Mouse (Mus musculus) forebrain, embryonic 13.5 days (tissue): ENCODE measurements around the gene Slc30a5. TPM values are rescaled to one million over a fixed set of nuclear protein-coding genes. Genes with fewer than 3 reads are reported as not detected.
A peak's percentile ranks its signal among the peaks of the same experiment; 100 is the strongest.

Experiments
- ATAC-seq: fragments of 200-750 bp; cut with Nextera tagmentation; 2 replicates; pipeline ENCODE4 v1.8.0; 2017
- H3K27ac ChIP-seq: fragments of 300-500 bp; sonication (generic); 2 replicates; pipeline ENCODE4 v1.5.1; 2015; ENCODE audit warnings: inconsistent platforms, mild to moderate bottlenecking, moderate library complexity
- H3K27me3 ChIP-seq: fragments of 300-500 bp; sonication (generic); 2 replicates; pipeline ENCODE4 v1.6.1; 2015; ENCODE audit warnings: mild to moderate bottlenecking, inconsistent platforms
- H3K36me3 ChIP-seq: fragments of 300-500 bp; sonication (generic); 2 replicates; pipeline ENCODE4 v1.6.1; 2015; ENCODE audit warnings: mild to moderate bottlenecking, inconsistent platforms; ENCODE audit not compliant: poor library complexity, severe bottlenecking
- H3K4me1 ChIP-seq: fragments of 300-500 bp; sonication (generic); 2 replicates; pipeline ENCODE4 v1.6.1; 2015; ENCODE audit warnings: inconsistent platforms
- H3K4me2 ChIP-seq: fragments of 300-500 bp; sonication (generic); 2 replicates; pipeline ENCODE4 v1.6.1; 2015; ENCODE audit warnings: inconsistent platforms, mild to moderate bottlenecking, moderate library complexity
- H3K4me3 ChIP-seq: fragments of 300-500 bp; sonication (generic); 2 replicates; pipeline ENCODE4 v1.5.1; 2015; ENCODE audit warnings: mild to moderate bottlenecking, inconsistent platforms
- H3K9ac ChIP-seq: fragments of 300-500 bp; sonication (generic); 2 replicates; pipeline ENCODE4 v1.6.1; 2015; ENCODE audit warnings: mild to moderate bottlenecking, inconsistent platforms
- H3K9me3 ChIP-seq: fragments of 300-500 bp; sonication (generic); replicated peaks from 2 replicates; pipeline ENCODE4 v1.6.1; 2016; ENCODE audit warnings: inconsistent platforms
- WGBS: fragments of 180-500 bp; shearing (Covaris S2); methylation state at CpG from one replicate; pipeline ENCODE4 v1.1.7; 2015; 5-methylcytosine and 5-hydroxymethylcytosine counted together
- polyA plus RNA-seq: library from polyadenylated mRNA; unstranded; fragments of >200 nt; fragmentation: Nextera tagmentation; extraction: Ambion mirVana; gene quantifications from 2 replicates; pipeline ENCODE4 v1.2.1, GENCODE M21; 2015

Slc30a5 gene
- polyA plus RNA-seq, 1 experiment from 2014 or later: 34.0 TPM

- no peaks in the 10 kb centered on the region for H3K9me3 ChIP-seq
- no peak overlapping the region for H3K9ac ChIP-seq
- 78% methylated on average over 6 of the region's 6 CpGs for WGBS
- H3K27ac ChIP-seq: no peak overlapping the region
- no peak overlapping the region for H3K4me2 ChIP-seq
- no peaks in the 10 kb centered on the region for H3K27me3 ChIP-seq
- ATAC-seq: no peak
- peaks cover 16% of the 10 kb centered on the region for H3K36me3 ChIP-seq
- peaks cover 31% of the 10 kb centered on the region for H3K4me1 ChIP-seq
- H3K4me3 ChIP-seq: no peak overlapping the region
Observed at GRCm38 (mm10) chr13:100787316-100788010, 45.8 kb downstream of the Slc30a5 start.

- Histone ChIP-seq H3K36me3 (peaks cover 26% of the 10 kb centered on the region), H3K9me3 (no peaks in the 10 kb centered on the region), H3K9ac (peak within 1 kb of the TSS; percentile 87), H3K4me3 (peak within 1 kb of the TSS; percentile 83), H3K4me1 (peaks cover 35% of the 10 kb centered on the region), H3K27ac (peak within 1 kb of the TSS; percentile 61), H3K27me3 (no peaks in the 10 kb centered on the region), H3K4me2 (peak within 1 kb of the TSS; percentile 94)
- peak; percentile 100 for ATAC-seq
- 1% methylated on average over 35 of the region's 35 CpGs for WGBS
Observed at GRCm38 (mm10) chr13:100786414-100786867, 46.8 kb downstream of the Slc30a5 start, which contains the start of gene Ccnb1. Ccnb1 (minus strand) TSS chr13:100786570.

DNA sequence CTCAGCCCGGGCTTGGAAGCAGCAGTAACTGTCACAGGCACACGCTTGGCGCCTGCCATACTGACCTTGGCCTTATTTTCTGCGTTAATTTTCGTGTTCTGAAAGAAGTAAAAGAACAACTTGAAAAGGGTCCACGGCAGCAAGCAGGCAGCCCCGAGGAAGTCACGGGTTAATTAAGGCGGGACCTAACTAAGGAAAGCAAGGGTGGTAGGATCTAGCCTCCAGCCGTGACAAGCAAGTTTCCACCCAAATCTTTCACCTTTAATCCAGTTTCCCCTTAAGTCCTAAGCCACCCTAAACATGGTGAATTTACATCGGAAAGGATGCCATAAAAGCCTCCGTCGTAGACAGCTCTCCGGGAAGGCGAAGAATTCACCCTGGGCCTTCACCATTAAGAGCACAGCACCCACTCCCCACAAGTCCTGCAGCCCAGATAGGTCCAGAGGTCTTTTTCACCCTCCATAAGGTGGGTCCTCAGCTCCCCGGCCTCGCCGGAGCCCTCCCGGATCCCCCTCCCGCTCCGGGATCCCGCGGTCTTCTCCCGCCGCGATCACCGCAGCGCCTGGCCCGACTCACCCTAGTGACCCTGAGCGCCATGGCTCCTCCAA lies 47.3 kb downstream of the Slc30a5 start:
- Histone ChIP-seq H3K4me3 (peak overlapping the region; percentile 83), H3K9ac (peak overlapping the region; percentile 87), H3K27ac (peak overlapping the region; percentile 61), H3K36me3 (peaks cover 29% of the 10 kb centered on the region), H3K4me2 (peak overlapping the region; percentile 94), H3K27me3 (no peaks in the 10 kb centered on the region), H3K4me1 (peaks cover 35% of the 10 kb centered on the region), H3K9me3 (no peaks in the 10 kb centered on the region)
- peak; percentile 50 for ATAC-seq
- 2% methylated on average over 30 of the region's 30 CpGs for WGBS

DNA sequence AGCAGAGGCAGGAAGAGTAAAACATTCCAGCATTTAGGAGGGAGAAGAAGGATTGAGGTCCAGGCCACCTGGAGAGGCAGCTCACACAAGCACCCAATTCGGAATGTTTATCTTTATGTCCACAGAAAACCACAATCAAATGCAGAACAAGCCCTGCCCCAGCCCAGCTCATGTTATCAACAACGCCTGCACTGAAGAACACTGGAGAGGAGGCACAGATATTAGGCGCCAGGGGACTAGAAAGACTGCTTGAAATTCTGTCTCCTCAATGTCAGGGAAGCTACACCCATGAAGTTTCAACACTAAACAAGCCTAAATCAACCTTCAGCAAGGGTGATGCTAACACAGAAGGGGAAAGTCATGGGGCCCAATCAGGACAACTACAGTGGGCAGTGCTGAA lies 55.7 kb downstream of the Slc30a5 start:
- H3K9me3 ChIP-seq: no peaks in the 10 kb centered on the region
- peaks cover 22% of the 10 kb centered on the region for H3K4me1 ChIP-seq
- peaks cover 39% of the 10 kb centered on the region for H3K36me3 ChIP-seq
- H3K27me3 ChIP-seq: no peaks in the 10 kb centered on the region
- no peak overlapping the region for H3K27ac ChIP-seq
- ATAC-seq: no peak
- WGBS: 83% methylated on average over 3 of the region's 3 CpGs
- no peak overlapping the region for H3K4me2 ChIP-seq
- H3K4me3 ChIP-seq: no peak overlapping the region
- no peak overlapping the region for H3K9ac ChIP-seq

- Histone ChIP-seq H3K36me3 (peaks cover 39% of the 10 kb centered on the region), H3K4me2 (peak overlapping the region; percentile 86; the same call in 1 of the 2 replicates), H3K27ac (0 out of 2 replicates have a peak overlapping the region, but pooled peaks have one; percentile 57), H3K4me1 (peaks cover 18% of the 10 kb centered on the region), H3K9ac (peak overlapping the region; percentile 77; the same call in 1 of the 2 replicates), H3K9me3 (no peaks in the 10 kb centered on the region), H3K27me3 (no peaks in the 10 kb centered on the region), H3K4me3 (no peak overlapping the region)
- 63% methylated on average over 6 of the region's 6 CpGs for WGBS
- no peak for ATAC-seq
Observed at GRCm38 (mm10) chr13:100776710-100777109, 56.5 kb downstream of the Slc30a5 start.

DNA sequence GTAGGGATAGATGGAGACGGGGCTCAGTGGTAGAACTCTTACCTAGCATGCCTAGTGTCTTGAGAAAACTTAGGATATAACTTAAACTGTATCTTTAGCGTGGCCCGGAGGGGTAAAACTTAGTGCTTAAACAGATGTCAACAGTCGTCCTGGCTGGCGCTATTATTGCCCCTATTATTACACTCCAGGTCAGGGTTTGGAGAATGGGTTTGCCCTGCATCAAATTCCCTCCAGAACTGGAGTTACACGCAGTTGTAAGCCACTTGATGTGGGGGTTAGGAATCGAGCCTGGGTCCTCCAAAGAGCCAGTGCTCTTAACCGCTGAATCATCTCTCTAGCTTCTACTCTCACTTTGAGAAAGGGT lies 57.2 kb downstream of the Slc30a5 start:
- Histone ChIP-seq H3K4me1 (peaks cover 18% of the 10 kb centered on the region), H3K27me3 (no peaks in the 10 kb centered on the region), H3K4me2 (peak overlapping the region; percentile 86), H3K9me3 (no peaks in the 10 kb centered on the region), H3K27ac (peak overlapping the region; percentile 57), H3K9ac (peak overlapping the region; percentile 77), H3K36me3 (peaks cover 39% of the 10 kb centered on the region), H3K4me3 (peak overlapping the region; percentile 73)
- 17% methylated on average over 8 of the region's 8 CpGs for WGBS
- ATAC-seq: no peak

- H3K27me3 ChIP-seq: no peaks in the 10 kb centered on the region
- H3K27ac ChIP-seq: peak within 1 kb of the TSS; percentile 57
- WGBS: under 1% methylated on average over 46 of the region's 46 CpGs
- ATAC-seq: peak; percentile 97
- H3K4me3 ChIP-seq: peak within 1 kb of the TSS; percentile 73
- H3K4me2 ChIP-seq: peak within 1 kb of the TSS; percentile 86
- peak within 1 kb of the TSS; percentile 77 for H3K9ac ChIP-seq
- H3K4me1 ChIP-seq: peaks cover 18% of the 10 kb centered on the region
- peaks cover 41% of the 10 kb centered on the region for H3K36me3 ChIP-seq
- no peaks in the 10 kb centered on the region for H3K9me3 ChIP-seq
Observed at GRCm38 (mm10) chr13:100775252-100776055, 57.8 kb downstream of the Slc30a5 start, which contains the start of gene Cenph. Cenph (minus strand) TSS chr13:100775899.

DNA sequence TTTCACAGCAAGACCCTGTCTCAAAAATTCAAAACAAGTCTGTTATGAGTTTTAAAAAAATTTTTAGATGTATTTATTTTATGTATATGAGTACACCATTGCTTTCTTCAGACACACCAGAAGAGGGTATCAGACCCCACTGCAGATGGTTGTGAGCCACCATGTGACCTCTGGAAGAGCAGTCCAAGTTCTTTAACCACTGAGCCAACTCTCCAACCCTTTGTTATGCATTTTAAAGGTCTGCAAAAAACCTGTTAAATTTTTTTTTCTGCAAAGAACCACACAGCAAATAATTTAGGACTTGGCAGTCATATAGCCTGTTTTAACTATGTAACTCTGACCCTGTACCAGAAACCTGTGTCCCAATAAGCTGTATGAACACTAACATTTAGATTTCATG lies 58.5 kb downstream of the Slc30a5 start:
- peaks cover 41% of the 10 kb centered on the region for H3K36me3 ChIP-seq
- peak overlapping the region; percentile 86 for H3K4me2 ChIP-seq
- no peaks in the 10 kb centered on the region for H3K27me3 ChIP-seq
- no peaks in the 10 kb centered on the region for H3K9me3 ChIP-seq
- H3K9ac ChIP-seq: peak overlapping the region; percentile 77
- peak overlapping the region; percentile 73 for H3K4me3 ChIP-seq
- H3K4me1 ChIP-seq: peaks cover 18% of the 10 kb centered on the region
- no peak overlapping the region for H3K27ac ChIP-seq
- ATAC-seq: no peak

GRCm38 (mm10) chr13:100755329-100755728 lies 77.9 kb downstream of the Slc30a5 start:
- Histone ChIP-seq H3K4me3 (no peak overlapping the region), H3K27ac (no peak overlapping the region), H3K9ac (no peak overlapping the region), H3K4me1 (no peaks in the 10 kb centered on the region), H3K36me3 (peaks cover 14% of the 10 kb centered on the region), H3K27me3 (no peaks in the 10 kb centered on the region), H3K9me3 (no peaks in the 10 kb centered on the region), H3K4me2 (no peak overlapping the region)
- WGBS: 93% methylated on average over 2 of the region's 2 CpGs
- ATAC-seq: no peak

GRCm38 (mm10) chr13:100754186-100754585 lies 79.0 kb downstream of the Slc30a5 start:
- H3K4me2 ChIP-seq: no peak overlapping the region
- H3K4me1 ChIP-seq: no peaks in the 10 kb centered on the region
- no peak overlapping the region for H3K4me3 ChIP-seq
- 70% methylated on average over 4 of the region's 4 CpGs for WGBS
- ATAC-seq: no peak
- H3K9me3 ChIP-seq: no peaks in the 10 kb centered on the region
- no peak overlapping the region for H3K27ac ChIP-seq
- H3K27me3 ChIP-seq: no peaks in the 10 kb centered on the region
- peaks cover 3% of the 10 kb centered on the region; the same call in 1 of the 2 replicates for H3K36me3 ChIP-seq
- no peak overlapping the region for H3K9ac ChIP-seq

DNA sequence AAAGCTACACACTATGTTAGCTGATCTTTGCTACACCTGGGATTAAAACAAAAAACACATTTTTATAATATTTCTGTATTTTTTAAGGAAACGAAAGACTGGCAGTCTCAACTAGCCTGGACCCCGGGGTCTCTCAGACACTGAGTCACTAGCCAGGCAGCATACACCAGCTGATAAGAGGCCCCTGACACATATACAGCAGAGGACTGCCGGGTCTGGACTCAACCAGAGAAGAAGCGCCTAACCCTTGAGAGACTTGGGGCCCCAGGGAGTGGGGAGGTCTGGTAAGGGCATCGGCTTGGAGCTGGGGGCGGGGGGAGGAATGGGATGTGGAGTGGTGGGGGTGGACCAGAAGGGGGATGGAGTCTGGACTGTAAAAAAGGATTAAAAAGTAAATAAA lies 80.2 kb downstream of the Slc30a5 start:
- Histone ChIP-seq H3K9me3 (no peaks in the 10 kb centered on the region), H3K4me3 (no peak overlapping the region), H3K9ac (no peak overlapping the region), H3K36me3 (no peaks in the 10 kb centered on the region), H3K27ac (no peak overlapping the region), H3K4me1 (no peaks in the 10 kb centered on the region), H3K4me2 (no peak overlapping the region), H3K27me3 (no peaks in the 10 kb centered on the region)
- 90% methylated on average over 6 of the region's 6 CpGs for WGBS
- ATAC-seq: no peak
